Comparison of ENCODE assay signal across 8 mouse cellular contexts in the genomic region with DNA sequence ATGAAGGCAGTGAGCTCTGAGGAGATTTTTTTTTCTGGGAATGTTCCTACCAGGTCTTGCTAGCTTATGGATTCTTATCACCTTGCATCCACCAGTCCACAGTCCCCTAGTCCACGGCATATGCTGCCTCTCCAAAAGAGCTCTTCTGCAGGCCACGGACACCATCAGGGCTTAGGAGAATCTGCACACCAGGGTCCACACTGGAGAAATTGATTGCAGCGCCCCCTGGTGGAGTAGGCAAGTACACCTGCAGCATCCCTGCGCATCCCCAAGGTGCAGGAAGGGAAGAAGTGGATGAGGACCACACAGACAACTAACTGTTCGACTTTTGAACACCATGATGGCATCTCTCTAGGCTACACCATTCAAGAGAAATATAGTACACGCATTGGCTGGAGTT.
A peak's percentile ranks its signal among the peaks of the same experiment; 100 is the strongest.
DNase-seq lines count a peak whose midpoint lies in the region; ATAC-seq and TF ChIP-seq lines count a peak whose summit lies in the region.

No protein-coding gene starts in this region.

- 31% methylated on average over 6 of the region's 6 CpGs for WGBS in hindbrain, embryonic 11.5 days
- 28% methylated on average over 6 of the region's 6 CpGs for WGBS in neural tube, embryonic 12.5 days

- peak; percentile 65; the same call in 1 of the 2 replicates for ATAC-seq in hindbrain, embryonic 11.5 days (ENCODE audit: low FRiP score)
- peak; percentile 31; the same call in 1 of the 2 replicates for ATAC-seq in neural tube, embryonic 12.5 days (ENCODE audit: low FRiP score, low read depth)

- intact Hi-C loops in gastrocnemius, adult 2 months (cut with DNase I) = loop anchor here (1.0 to 2.0 kb wide), 2 partner anchors 123 to 291 kb away; no protein-coding TSS in a partner anchor
- intact Hi-C loops in left cerebral cortex, postnatal 25 days (cut with DNase I) = loop anchor here (2.0 to 10.0 kb wide), 2 partner anchors 123 to 199 kb away; a partner anchor contains a TSS

- peak; percentile 57 for DNase-seq in gastrocnemius, adult 2 months
- no peak for DNase-seq in gastrocnemius, adult 8-10 months (ENCODE audit: low spot score in 2 of 2)
- DNase-seq in ZHBTc4 (ENCODE audit: low read depth, low spot score) = peak; percentile 87
- DNase-seq in embryo, embryonic 10 days (ENCODE audit: low spot score) = peak; percentile 80
- DNase-seq in hindbrain, embryonic 11.5 days (ENCODE audit: low spot score) = peak; percentile 81
- DNase-seq in left cerebral cortex, postnatal 25 days (ENCODE audit: low spot score in 2 of 2) = peak; percentile 77 to 80
- DNase-seq in thymus, postnatal 25 days = peak; percentile 60

- H3K4me2 ChIP-seq in hindbrain, embryonic 11.5 days (replicated peaks; ENCODE audit: low read depth, low read length) = no peak overlapping the region
- no peak overlapping the region for H3K4me2 ChIP-seq in neural tube, embryonic 12.5 days (replicated peaks)

- no peaks in the 10 kb centered on the region for H3K27me3 ChIP-seq in hindbrain, embryonic 11.5 days (ENCODE audit: control insufficient read depth, insufficient read depth, low read length)
- no peaks in the 10 kb centered on the region for H3K27me3 ChIP-seq in neural tube, embryonic 12.5 days (replicated peaks)

- no peak overlapping the region for H3K9ac ChIP-seq in hindbrain, embryonic 11.5 days (ENCODE audit: low read depth, low read length)
- H3K9ac ChIP-seq in neural tube, embryonic 12.5 days = no peak overlapping the region

- no peaks in the 10 kb centered on the region for H3K36me3 ChIP-seq in hindbrain, embryonic 11.5 days (ENCODE audit: control insufficient read depth, insufficient read depth, low read length)
- no peaks in the 10 kb centered on the region for H3K36me3 ChIP-seq in neural tube, embryonic 12.5 days

- no peak overlapping the region for H3K4me3 ChIP-seq in gastrocnemius, adult 2 months
- H3K4me3 ChIP-seq in hindbrain, embryonic 11.5 days (ENCODE audit: low read depth, low read length) = no peak overlapping the region
- H3K4me3 ChIP-seq in neural tube, embryonic 12.5 days = no peak overlapping the region

- no peak overlapping the region for H3K27ac ChIP-seq in gastrocnemius, adult 2 months
- no peak overlapping the region for H3K27ac ChIP-seq in hindbrain, embryonic 11.5 days (ENCODE audit: low read depth, low read length)
- no peak overlapping the region for H3K27ac ChIP-seq in neural tube, embryonic 12.5 days

- peak; percentile 73 for TF ChIP-seq CTCF in gastrocnemius, adult 2 months (IDR thresholded peaks at IDR 0.05)

- H3K9me3 ChIP-seq in hindbrain, embryonic 11.5 days (ENCODE audit: control insufficient read depth, low read length) = 0 out of 2 replicates have a peak, but pooled peaks cover 2% of the 10 kb centered on the region
- 0 out of 2 replicates have a peak, but pooled peaks cover 3% of the 10 kb centered on the region for H3K9me3 ChIP-seq in neural tube, embryonic 12.5 days

- H3K4me1 ChIP-seq in hindbrain, embryonic 11.5 days (replicated peaks; ENCODE audit: control insufficient read depth, insufficient read depth, low read length) = no peaks in the 10 kb centered on the region
- H3K4me1 ChIP-seq in neural tube, embryonic 12.5 days = no peaks in the 10 kb centered on the region

Comparison
In these comparisons a context has a peak if more than half of its experiments do, and no peak if none do; other contexts are left out.
1. DNase-seq: peak in gastrocnemius, adult 2 months (single experiment), ZHBTc4 (single experiment), embryo, embryonic 10 days (single experiment), hindbrain, embryonic 11.5 days (single experiment), left cerebral cortex, postnatal 25 days (2 of 2) and thymus, postnatal 25 days (single experiment); none in gastrocnemius, adult 8-10 months (0 of 2).